Mouse (Mus musculus) embryonic facial prominence, embryonic 13.5 days (tissue): ENCODE data around the gene Mpp2. TPM values are rescaled to one million over a fixed set of nuclear protein-coding genes. Genes with fewer than 3 reads are reported as not detected.
A peak's percentile ranks its signal among the peaks of the same experiment; 100 is the strongest.

Source experiments
- ATAC-seq: fragments of 200-750 bp; cut with Nextera tagmentation; 2 replicates; pipeline ENCODE4 v1.8.0; 2017; ENCODE audit warnings: low read depth; ENCODE audit not compliant: insufficient number of reproducible peaks, insufficient read depth, low FRiP score, low TSS enrichment
- H3K27ac ChIP-seq: fragments of 300-500 bp; sonication (generic); 2 replicates; pipeline ENCODE4 v1.5.1; 2015; ENCODE audit warnings: moderate library complexity, mild to moderate bottlenecking, inconsistent platforms
- H3K27me3 ChIP-seq: fragments of 300-500 bp; sonication (generic); 2 replicates; pipeline ENCODE4 v1.6.1; 2015; ENCODE audit warnings: mild to moderate bottlenecking, inconsistent platforms
- H3K36me3 ChIP-seq: fragments of 300-500 bp; sonication (generic); 2 replicates; pipeline ENCODE4 v1.6.1; 2015; ENCODE audit warnings: mild to moderate bottlenecking, inconsistent platforms
- H3K4me1 ChIP-seq: fragments of 300-500 bp; sonication (generic); 2 replicates; pipeline ENCODE4 v1.6.1; 2015; ENCODE audit warnings: inconsistent platforms
- H3K4me2 ChIP-seq: fragments of 300-500 bp; sonication (generic); 2 replicates; pipeline ENCODE4 v1.6.1; 2015; ENCODE audit warnings: moderate library complexity, mild to moderate bottlenecking, inconsistent platforms
- H3K4me3 ChIP-seq: fragments of 300-500 bp; sonication (generic); 2 replicates; pipeline ENCODE4 v1.5.1; 2015; ENCODE audit warnings: mild to moderate bottlenecking, inconsistent platforms
- H3K9ac ChIP-seq: fragments of 300-500 bp; sonication (generic); 2 replicates; pipeline ENCODE4 v1.6.1; 2015; ENCODE audit warnings: mild to moderate bottlenecking, inconsistent platforms
- H3K9me3 ChIP-seq: fragments of 300-500 bp; sonication (generic); 2 replicates; pipeline ENCODE4 v1.6.1; 2016; ENCODE audit warnings: inconsistent platforms
- WGBS: fragments of 180-500 bp; shearing (Covaris S2); methylation state at CpG from one replicate; pipeline ENCODE4 v1.1.7; 2015; ENCODE audit warnings: mixed read lengths; 5-methylcytosine and 5-hydroxymethylcytosine counted together
- polyA plus RNA-seq: library from polyadenylated mRNA; unstranded; fragments of >200 nt; fragmentation: Nextera tagmentation; extraction: Ambion mirVana; gene quantifications from 2 replicates; pipeline ENCODE4 v1.2.1, GENCODE M21; 2015

Mpp2 gene
- polyA plus RNA-seq, 1 experiment from 2014 or later = 10.3 TPM

DNA sequence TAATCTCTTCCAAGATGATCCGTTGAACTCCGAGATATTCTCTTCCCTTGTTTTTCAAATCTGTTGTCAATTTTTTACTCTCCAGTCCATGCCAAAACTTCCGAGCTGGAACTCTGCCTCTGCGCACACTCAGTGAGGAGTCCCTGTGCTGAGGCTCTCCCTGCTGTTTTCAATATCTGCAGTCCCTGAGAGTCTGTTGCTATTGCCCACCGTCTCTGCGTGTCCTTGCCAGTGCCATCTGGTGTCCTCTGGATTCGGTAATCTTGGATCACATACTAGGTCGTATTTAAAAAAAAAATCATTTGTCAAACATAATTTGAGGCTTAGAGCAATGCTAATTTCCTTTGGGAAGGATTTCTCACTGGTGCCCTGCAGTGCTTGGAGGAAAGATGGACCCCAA, 53.4 kb downstream of the Mpp2 start:
- Histone ChIP-seq H3K36me3 (no peaks in the 10 kb centered on the region), H3K27me3 (peaks cover 4% of the 10 kb centered on the region), H3K4me1 (peaks cover 6% of the 10 kb centered on the region; the same call in 1 of the 2 replicates), H3K27ac (no peak overlapping the region), H3K4me3 (no peak overlapping the region), H3K9me3 (no peaks in the 10 kb centered on the region), H3K9ac (no peak overlapping the region), H3K4me2 (no peak overlapping the region)
- ATAC-seq = no peak
- WGBS = 39% methylated on average over 8 of the region's 8 CpGs

DNA sequence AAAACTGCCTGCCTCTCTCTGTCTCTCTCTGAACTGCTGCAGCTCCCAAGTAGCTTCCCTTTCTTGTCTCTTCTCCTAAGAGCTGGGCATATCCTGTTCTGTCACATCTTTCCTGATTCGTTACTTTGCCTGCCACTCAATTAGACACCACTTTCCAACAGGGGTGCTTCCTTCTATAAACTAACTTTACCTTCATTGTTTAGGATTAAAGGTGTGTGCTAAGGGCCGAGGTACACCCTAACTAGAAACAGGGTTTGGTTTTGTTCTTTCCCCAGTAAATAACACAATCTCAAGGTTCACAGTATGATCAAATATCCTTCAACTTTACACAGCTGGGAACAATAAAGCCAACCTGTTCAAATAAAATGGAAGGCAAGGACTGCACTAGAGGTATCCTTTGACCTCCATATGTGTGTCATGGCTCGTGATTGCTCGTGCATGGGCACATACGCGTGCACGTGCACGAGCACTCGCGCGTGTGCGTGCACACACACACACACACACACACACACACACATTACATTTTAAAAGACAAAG, 55.2 kb downstream of the Mpp2 start:
- Histone ChIP-seq H3K4me3 (no peak overlapping the region), H3K27me3 (peaks cover 7% of the 10 kb centered on the region), H3K4me2 (no peak overlapping the region), H3K9ac (no peak overlapping the region), H3K27ac (no peak overlapping the region), H3K36me3 (no peaks in the 10 kb centered on the region), H3K9me3 (no peaks in the 10 kb centered on the region), H3K4me1 (peaks cover 6% of the 10 kb centered on the region; the same call in 1 of the 2 replicates)
- ATAC-seq = no peak
- 77% methylated on average over 12 of the region's 12 CpGs for WGBS

DNA sequence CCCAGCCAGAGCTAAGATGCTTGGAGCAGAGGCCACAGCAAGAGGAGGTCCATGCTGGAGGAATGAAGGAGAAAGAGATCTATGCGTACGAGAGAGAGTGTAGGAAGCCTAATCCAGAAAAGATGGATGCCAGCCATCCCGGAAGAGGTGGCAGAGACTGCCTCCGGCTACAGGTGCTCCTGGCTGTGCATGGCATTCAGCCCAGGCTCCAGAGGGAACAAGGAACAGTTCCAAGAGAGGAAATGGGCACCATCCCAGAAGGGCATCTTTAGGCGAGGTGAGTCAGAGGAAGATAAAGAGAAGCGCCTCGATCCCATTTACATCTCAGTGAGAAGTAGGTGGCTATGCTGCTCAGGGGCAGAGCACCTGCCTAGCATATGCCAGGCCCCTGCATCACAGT, 57.2 kb downstream of the Mpp2 start:
- 78% methylated on average over 7 of the region's 7 CpGs for WGBS
- Histone ChIP-seq H3K9ac (no peak overlapping the region), H3K27me3 (0 out of 2 replicates have a peak, but pooled peaks cover 5% of the 10 kb centered on the region), H3K4me2 (no peak overlapping the region), H3K9me3 (no peaks in the 10 kb centered on the region), H3K27ac (no peak overlapping the region), H3K36me3 (no peaks in the 10 kb centered on the region), H3K4me3 (no peak overlapping the region), H3K4me1 (peaks cover 15% of the 10 kb centered on the region; the same call in 1 of the 2 replicates)
- no peak for ATAC-seq

DNA sequence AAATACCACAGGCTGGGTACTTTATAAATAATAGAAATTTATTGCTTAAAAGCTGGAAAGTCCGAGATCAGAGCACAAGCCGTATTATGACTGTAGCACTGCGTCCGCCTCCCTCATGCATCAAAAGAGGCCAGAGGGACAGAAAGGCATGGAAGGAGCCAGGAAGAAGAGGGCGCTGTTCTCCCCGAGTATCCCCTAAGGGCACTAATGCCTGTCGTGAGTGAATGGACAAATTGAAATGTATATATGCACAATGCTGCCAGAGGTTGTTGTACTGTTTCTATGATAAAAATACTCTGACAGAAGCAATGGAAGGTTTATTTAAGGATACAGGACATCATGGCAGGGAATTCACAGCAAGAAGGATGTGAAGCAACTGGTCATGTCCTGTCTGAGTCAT, 58.3 kb downstream of the Mpp2 start:
- Histone ChIP-seq H3K4me2 (no peak overlapping the region), H3K27ac (no peak overlapping the region), H3K9me3 (no peaks in the 10 kb centered on the region), H3K36me3 (no peaks in the 10 kb centered on the region), H3K27me3 (0 out of 2 replicates have a peak, but pooled peaks cover 12% of the 10 kb centered on the region), H3K9ac (no peak overlapping the region), H3K4me1 (peaks cover 18% of the 10 kb centered on the region; the same call in 1 of the 2 replicates), H3K4me3 (no peak overlapping the region)
- no peak for ATAC-seq
- WGBS = 36% methylated on average over 7 of the region's 7 CpGs

DNA sequence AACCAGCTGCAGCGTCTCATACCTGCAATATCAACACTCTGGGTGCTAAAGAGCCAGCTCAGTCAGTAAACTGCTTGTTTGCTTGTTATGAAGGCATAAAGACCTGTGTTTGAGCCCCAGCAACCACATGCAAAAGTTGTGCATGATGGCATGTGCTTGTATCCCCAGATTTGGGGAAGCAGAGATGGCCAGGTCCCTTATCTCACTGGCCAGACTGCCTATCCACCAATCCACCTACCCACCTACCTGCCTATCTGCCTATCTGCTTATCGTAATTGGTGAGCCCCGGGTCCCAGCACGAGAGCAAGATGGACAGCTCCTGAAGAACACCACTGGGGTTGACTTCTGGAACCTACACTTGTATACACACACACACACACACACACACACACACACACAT, 59.0 kb downstream of the Mpp2 start:
- H3K9ac ChIP-seq = no peak overlapping the region
- no peak for ATAC-seq
- no peaks in the 10 kb centered on the region for H3K36me3 ChIP-seq
- 0 out of 2 replicates have a peak, but pooled peaks cover 12% of the 10 kb centered on the region for H3K27me3 ChIP-seq
- peaks cover 14% of the 10 kb centered on the region; the same call in 1 of the 2 replicates for H3K4me1 ChIP-seq
- H3K4me2 ChIP-seq = no peak overlapping the region
- H3K9me3 ChIP-seq = no peaks in the 10 kb centered on the region
- WGBS = 75% methylated on average over 4 of the region's 4 CpGs
- no peak overlapping the region for H3K4me3 ChIP-seq
- H3K27ac ChIP-seq = no peak overlapping the region

DNA sequence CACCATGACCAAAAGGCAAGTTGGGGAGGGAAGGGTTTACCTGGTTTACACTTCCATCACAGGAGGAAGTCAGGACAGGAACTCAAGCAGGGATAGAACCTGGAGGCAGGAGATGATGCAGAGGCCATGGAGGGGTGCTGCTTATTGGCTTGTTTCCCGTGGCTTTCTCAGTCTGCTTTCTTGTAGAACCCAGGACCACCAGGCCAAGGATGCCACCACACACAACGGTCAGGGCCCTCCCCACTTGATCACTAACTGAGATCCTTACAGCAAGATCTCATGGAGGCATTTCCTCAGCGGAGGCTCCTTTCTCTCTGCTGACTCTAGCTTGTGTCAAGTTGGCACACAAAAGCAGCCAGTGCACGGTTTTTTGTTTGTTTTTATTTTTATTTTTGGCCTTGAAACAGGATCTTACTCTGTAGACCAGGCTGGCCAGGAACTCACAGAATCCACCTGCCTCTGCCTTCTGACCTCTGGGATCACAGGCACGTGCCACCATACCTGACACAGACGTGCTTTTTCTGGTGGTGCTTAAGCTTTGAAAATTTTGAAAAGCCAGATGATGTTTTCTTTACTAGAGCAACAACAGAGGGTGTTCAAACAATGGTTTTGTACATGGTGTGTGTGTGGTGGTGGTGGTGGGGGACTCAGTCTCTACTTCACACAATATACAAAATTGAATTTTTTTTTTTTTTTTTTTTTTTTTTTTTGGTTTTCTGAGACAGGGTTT, 60.1 kb downstream of the Mpp2 start, which contains the start of gene Mpp3:
Gene Mpp3, minus strand, starts transcription at position 375 of the 730 bp plus-strand sequence.
- no peak for ATAC-seq
- peaks cover 14% of the 10 kb centered on the region; the same call in 1 of the 2 replicates for H3K4me1 ChIP-seq
- H3K27me3 ChIP-seq = 0 out of 2 replicates have a peak, but pooled peaks cover 12% of the 10 kb centered on the region
- H3K27ac ChIP-seq = no peak within 1 kb of the TSS
- WGBS = 75% methylated on average over 6 of the region's 6 CpGs
- peak within 1 kb of the TSS; percentile 92 for H3K4me2 ChIP-seq
- H3K9ac ChIP-seq = peak within 1 kb of the TSS; percentile 75
- H3K9me3 ChIP-seq = no peaks in the 10 kb centered on the region
- no peaks in the 10 kb centered on the region for H3K36me3 ChIP-seq
- peak within 1 kb of the TSS; percentile 64 for H3K4me3 ChIP-seq

DNA sequence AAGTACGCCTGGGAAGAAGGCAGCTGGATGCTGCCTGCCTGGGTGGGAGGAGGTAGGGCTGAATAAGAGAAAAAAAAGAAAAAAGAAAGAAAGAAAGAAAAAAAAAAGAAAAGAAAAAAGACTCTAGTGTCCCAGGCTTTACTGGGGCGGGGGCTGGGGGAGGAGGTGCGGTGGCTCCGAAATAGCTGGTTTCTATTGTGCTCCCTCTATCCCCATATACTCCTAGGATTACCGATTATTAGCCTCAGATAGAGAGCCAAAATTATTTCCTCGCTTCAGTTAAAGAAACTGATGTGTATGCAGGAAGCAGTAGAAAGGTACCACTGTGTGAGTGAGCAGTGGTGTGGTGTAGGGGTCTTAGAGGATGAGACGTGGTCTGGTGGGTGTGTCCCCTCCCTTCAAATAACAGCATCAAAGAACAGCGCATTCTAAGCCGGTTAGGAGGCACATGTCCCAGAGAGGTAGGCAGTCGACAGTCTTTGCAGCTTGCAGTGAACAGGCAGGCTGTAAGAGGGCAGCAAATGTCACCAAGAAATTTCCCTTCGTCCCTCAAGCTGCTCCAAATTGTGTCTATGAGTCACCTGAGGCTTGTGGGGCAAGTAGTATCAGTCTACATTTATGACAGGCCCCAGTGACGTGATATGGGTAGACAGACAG, 60.8 kb downstream of the Mpp2 start:
- ATAC-seq = 0 out of 2 replicates have a peak, but pooled peaks have one; percentile 17
- peak overlapping the region; percentile 75 for H3K9ac ChIP-seq
- 0 out of 2 replicates have a peak, but pooled peaks cover 12% of the 10 kb centered on the region for H3K27me3 ChIP-seq
- H3K9me3 ChIP-seq = no peaks in the 10 kb centered on the region
- peak overlapping the region; percentile 92 for H3K4me2 ChIP-seq
- WGBS = 6% methylated on average over 12 of the region's 12 CpGs
- no peaks in the 10 kb centered on the region for H3K36me3 ChIP-seq
- peak overlapping the region; percentile 64 for H3K4me3 ChIP-seq
- H3K4me1 ChIP-seq = peaks cover 14% of the 10 kb centered on the region; the same call in 1 of the 2 replicates
- no peak overlapping the region for H3K27ac ChIP-seq

DNA sequence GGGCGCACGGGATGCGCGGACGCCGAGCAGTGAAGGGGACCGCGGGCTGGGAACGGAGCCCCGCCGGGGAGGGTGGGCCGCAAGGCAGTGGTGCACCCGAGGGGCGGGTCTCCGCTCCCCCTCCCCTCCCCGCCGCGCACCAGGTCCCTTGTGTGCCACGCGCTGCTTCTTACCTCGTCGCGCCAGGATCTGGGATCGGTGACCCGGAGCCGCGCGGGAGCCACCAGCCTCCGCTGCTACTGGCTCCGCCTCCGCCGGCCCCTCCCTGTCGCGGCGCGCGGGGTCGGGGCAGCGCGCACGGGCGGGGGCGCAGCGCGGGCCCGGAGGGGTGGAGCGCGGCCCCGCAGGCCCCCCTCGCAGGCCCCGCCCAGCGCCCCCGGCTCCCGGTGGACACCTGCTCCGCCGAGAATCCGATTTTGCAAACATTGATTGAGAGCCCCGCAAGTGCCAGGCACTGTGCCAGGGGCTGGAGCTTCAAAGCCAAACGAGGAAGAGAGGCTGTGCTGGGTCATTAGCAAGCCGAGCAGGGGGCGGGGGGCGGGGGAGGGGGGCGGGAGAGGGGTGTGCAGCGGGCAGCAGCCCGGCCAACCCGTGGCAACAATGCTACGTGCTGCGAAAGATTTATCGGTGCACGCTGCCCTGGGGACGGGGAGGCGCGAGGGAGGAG, 61.5 kb downstream of the Mpp2 start:
- Histone ChIP-seq H3K4me3 (peak overlapping the region; percentile 64), H3K4me1 (peaks cover 14% of the 10 kb centered on the region; the same call in 1 of the 2 replicates), H3K36me3 (no peaks in the 10 kb centered on the region), H3K27me3 (0 out of 2 replicates have a peak, but pooled peaks cover 12% of the 10 kb centered on the region), H3K9me3 (no peaks in the 10 kb centered on the region), H3K4me2 (peak overlapping the region; percentile 92), H3K27ac (peak overlapping the region; percentile 33; the same call in 1 of the 2 replicates), H3K9ac (peak overlapping the region; percentile 75)
- peak; percentile 45; the same call in 1 of the 2 replicates for ATAC-seq
- WGBS = under 1% methylated on average over 73 of the region's 73 CpGs

DNA sequence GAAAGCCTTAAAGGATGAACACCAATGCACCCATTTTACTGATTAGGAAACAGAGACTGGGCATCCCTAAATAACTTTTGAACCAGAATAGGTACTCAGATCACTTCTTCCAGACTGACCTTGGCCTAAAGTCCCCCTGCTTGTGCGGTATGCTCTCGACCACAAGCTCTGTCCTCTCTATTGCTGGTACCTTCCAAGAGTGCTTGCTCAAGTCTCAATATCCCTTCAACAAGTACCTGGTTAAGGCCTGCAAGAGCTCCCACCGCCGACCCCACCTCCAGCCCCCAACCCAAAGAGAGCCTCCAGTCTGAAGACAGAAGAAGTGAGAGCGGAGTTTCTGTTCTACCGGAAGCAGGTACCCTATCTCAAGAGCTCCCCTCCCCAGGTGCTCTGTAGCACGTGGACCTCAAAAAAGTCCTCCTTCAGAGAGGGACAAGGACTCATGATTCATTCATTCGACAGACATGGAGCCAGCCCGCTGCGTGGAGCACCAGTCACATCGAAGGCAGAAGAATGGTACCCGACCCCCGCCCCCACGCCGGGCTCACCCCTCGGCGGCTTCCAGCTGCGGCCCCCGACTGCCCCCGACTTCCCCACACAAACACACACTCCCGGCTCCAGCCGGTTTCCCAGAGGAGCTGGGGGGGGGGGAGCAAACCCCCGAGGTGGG, 62.2 kb downstream of the Mpp2 start:
- Histone ChIP-seq H3K4me2 (peak overlapping the region; percentile 92), H3K4me1 (peaks cover 18% of the 10 kb centered on the region; the same call in 1 of the 2 replicates), H3K36me3 (no peaks in the 10 kb centered on the region), H3K27me3 (0 out of 2 replicates have a peak, but pooled peaks cover 12% of the 10 kb centered on the region), H3K9ac (peak overlapping the region; percentile 75), H3K27ac (no peak overlapping the region), H3K4me3 (peak overlapping the region; percentile 64), H3K9me3 (no peaks in the 10 kb centered on the region)
- no peak for ATAC-seq
- WGBS = 4% methylated on average over 23 of the region's 23 CpGs

DNA sequence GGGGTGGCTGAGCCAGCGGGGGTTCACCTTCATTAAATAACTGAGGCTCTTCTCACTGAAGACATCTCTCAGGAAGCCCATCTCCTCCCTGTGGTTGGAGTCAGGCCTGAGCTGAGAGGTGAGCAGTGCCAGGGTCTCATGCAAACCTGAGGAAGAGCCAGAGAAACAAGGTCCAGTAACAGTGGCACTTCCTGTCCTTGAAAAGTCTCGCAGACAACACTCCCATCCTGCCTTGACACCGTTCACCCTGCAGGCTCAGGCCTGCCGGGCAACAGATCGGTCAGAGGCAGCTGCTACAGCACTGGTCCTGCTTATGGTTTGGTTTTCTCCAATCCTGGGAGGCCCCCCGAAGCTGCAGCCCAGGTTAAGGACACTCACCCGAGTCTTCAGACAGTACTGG, 63.0 kb downstream of the Mpp2 start:
- peaks cover 18% of the 10 kb centered on the region; the same call in 1 of the 2 replicates for H3K4me1 ChIP-seq
- H3K4me3 ChIP-seq = no peak overlapping the region
- H3K4me2 ChIP-seq = peak overlapping the region; percentile 92; the same call in 1 of the 2 replicates
- no peak overlapping the region for H3K27ac ChIP-seq
- no peak overlapping the region for H3K9ac ChIP-seq
- no peaks in the 10 kb centered on the region for H3K9me3 ChIP-seq
- 0 out of 2 replicates have a peak, but pooled peaks cover 12% of the 10 kb centered on the region for H3K27me3 ChIP-seq
- no peaks in the 10 kb centered on the region for H3K36me3 ChIP-seq
- ATAC-seq = no peak
- 35% methylated on average over 7 of the region's 7 CpGs for WGBS
